Mouse (Mus musculus) embryo, embryonic 10.5 days (tissue): ENCODE data around the gene Myh11.
"Not testable (repeated sequence)": the region's sequence is repeated elsewhere in the genome, so short reads cannot be mapped to it uniquely, and the experiment has no call there.

Source experiments
- DNase-seq: peaks from one replicate; pipeline ENCODE4 v3.0.0-alpha.2; 2015; ENCODE audit warnings: low spot score

The Myh11 gene

GRCm38 (mm10) chr16:14162988-14163416 lies 128.2 kb downstream of the Myh11 start, which contains the start of the genes Nde1 and Marf1:
Gene Nde1, plus strand, starts transcription at chr16:14163275.
Gene Marf1, minus strand, starts transcription at chr16:14163351.
- peak; percentile 97 for DNase-seq

- DNase-seq = no peak
Measured at GRCm38 (mm10) chr16:14160941-14161340, 130.2 kb downstream of the Myh11 start.

GRCm38 (mm10) chr16:14159746-14160131 lies 131.4 kb downstream of the Myh11 start:
- DNase-seq = peak; percentile 89

GRCm38 (mm10) chr16:14158936-14159745 lies 132.0 kb downstream of the Myh11 start:
- peak; percentile 100 for DNase-seq

GRCm38 (mm10) chr16:14158536-14158935 lies 132.6 kb downstream of the Myh11 start:
- DNase-seq = no peak

GRCm38 (mm10) chr16:14156312-14156711 lies 134.9 kb downstream of the Myh11 start:
- DNase-seq = no peak

- not testable (repeated sequence) for DNase-seq
Measured at GRCm38 (mm10) chr16:14155638-14156037, 135.5 kb downstream of the Myh11 start.

GRCm38 (mm10) chr16:14151718-14152117 lies 139.5 kb downstream of the Myh11 start:
- no peak for DNase-seq

GRCm38 (mm10) chr16:14147712-14148111 lies 143.5 kb downstream of the Myh11 start:
- DNase-seq = no peak
